Mouse (Mus musculus): ENCODE data around the gene D10Wsu102e.
"Not testable (repeated sequence)": the region's sequence is repeated elsewhere in the genome, so short reads cannot be mapped to it uniquely, and the experiment has no call there.

The D10Wsu102e gene

GRCm38 (mm10) chr10:83337159-83337951 lies 22.7 kb upstream of the D10Wsu102e start, which contains the start of gene Slc41a2:
Gene Slc41a2, minus strand, starts transcription at chr10:83337882.
- DNase-seq (ENCODE audit: low read depth, low spot score): peak; percentile 69
- no peaks in the 10 kb centered on the region for H3K27me3 ChIP-seq (ENCODE audit: control insufficient read depth, insufficient read depth, low read length, poor library complexity, severe bottlenecking)

GRCm38 (mm10) chr10:83337971-83338598 lies 21.9 kb upstream of the D10Wsu102e start:
- Histone ChIP-seq H3K36me3 (ENCODE audit: control insufficient read depth, insufficient read depth, low read length, poor library complexity, severe bottlenecking) (no peaks in the 10 kb centered on the region), H3K27me3 (ENCODE audit: control insufficient read depth, insufficient read depth, low read length, poor library complexity, severe bottlenecking) (no peaks in the 10 kb centered on the region)
- DNase-seq (ENCODE audit: low read depth, low spot score): no peak

More at GRCm38 (mm10) chr10:83337159-83337951, 22.7 kb upstream of the D10Wsu102e start, which contains the start of gene Slc41a2:
- H3K36me3 ChIP-seq (ENCODE audit: control insufficient read depth, insufficient read depth, low read length, poor library complexity, severe bottlenecking): no peaks in the 10 kb centered on the region

GRCm38 (mm10) chr10:83341226-83341625 lies 18.8 kb upstream of the D10Wsu102e start:
- no peaks in the 10 kb centered on the region for H3K36me3 ChIP-seq (ENCODE audit: control insufficient read depth, insufficient read depth, low read length, poor library complexity, severe bottlenecking)
- no peak for DNase-seq (ENCODE audit: low read depth, low spot score)
- H3K27me3 ChIP-seq (ENCODE audit: control insufficient read depth, insufficient read depth, low read length, poor library complexity, severe bottlenecking): no peaks in the 10 kb centered on the region

DNA sequence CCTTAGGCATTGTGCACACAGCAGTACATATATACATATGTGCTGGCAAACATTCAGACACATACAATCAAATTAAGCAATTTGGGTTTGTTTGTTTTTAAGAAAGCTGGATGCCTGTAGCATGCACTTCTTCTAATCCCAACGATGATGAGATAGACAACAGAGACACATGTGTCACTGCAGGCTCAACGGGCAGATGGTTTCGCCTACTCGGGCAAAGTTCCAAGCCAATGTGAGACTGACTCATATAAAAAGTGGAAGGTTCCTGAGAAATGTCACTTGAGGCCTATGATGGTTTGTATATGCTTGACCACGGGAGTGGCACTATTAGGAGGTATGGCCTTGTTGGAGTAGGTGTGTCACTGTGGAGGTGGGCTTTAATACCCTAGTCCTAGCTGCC lies 16.9 kb upstream of the D10Wsu102e start:
- no peak for DNase-seq (ENCODE audit: low read depth, low spot score)
- H3K36me3 ChIP-seq (ENCODE audit: control insufficient read depth, insufficient read depth, low read length, poor library complexity, severe bottlenecking): no peaks in the 10 kb centered on the region
- H3K27me3 ChIP-seq (ENCODE audit: control insufficient read depth, insufficient read depth, low read length, poor library complexity, severe bottlenecking): no peaks in the 10 kb centered on the region

GRCm38 (mm10) chr10:83343828-83344685 lies 16.0 kb upstream of the D10Wsu102e start:
- H3K36me3 ChIP-seq (ENCODE audit: control insufficient read depth, insufficient read depth, low read length, poor library complexity, severe bottlenecking): no peaks in the 10 kb centered on the region
- no peak for DNase-seq (ENCODE audit: low read depth, low spot score)
- H3K27me3 ChIP-seq (ENCODE audit: control insufficient read depth, insufficient read depth, low read length, poor library complexity, severe bottlenecking): no peaks in the 10 kb centered on the region

- Histone ChIP-seq H3K36me3 (ENCODE audit: control insufficient read depth, insufficient read depth, low read length, poor library complexity, severe bottlenecking) (no peaks in the 10 kb centered on the region), H3K27me3 (ENCODE audit: control insufficient read depth, insufficient read depth, low read length, poor library complexity, severe bottlenecking) (no peaks in the 10 kb centered on the region)
- DNase-seq (ENCODE audit: low read depth, low spot score): no peak
Measured at GRCm38 (mm10) chr10:83345693-83346358, 14.2 kb upstream of the D10Wsu102e start.

DNA sequence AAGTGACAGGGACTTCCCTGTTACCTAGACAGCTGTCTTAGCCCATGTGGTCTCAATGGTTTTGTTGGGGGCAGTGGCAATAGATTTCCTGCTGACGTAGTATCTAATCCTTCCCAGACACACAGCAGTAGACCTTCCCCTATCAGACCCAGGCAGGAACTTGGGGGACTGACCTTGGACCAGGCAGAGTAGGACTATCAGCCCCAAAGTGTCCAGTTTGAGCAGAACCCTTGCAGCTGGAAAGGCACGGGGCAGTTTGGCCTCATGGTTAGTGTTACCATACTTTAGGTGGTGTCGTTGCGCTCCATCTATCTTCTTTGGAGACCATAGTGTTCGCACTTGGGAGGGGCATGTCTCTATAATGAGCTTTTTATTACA lies 13.7 kb upstream of the D10Wsu102e start:
- no peaks in the 10 kb centered on the region for H3K36me3 ChIP-seq (ENCODE audit: control insufficient read depth, insufficient read depth, low read length, poor library complexity, severe bottlenecking)
- no peaks in the 10 kb centered on the region for H3K27me3 ChIP-seq (ENCODE audit: control insufficient read depth, insufficient read depth, low read length, poor library complexity, severe bottlenecking)
- no peak for DNase-seq (ENCODE audit: low read depth, low spot score)

GRCm38 (mm10) chr10:83347494-83347893 lies 12.5 kb upstream of the D10Wsu102e start:
- no peak for DNase-seq (ENCODE audit: low read depth, low spot score)

DNA sequence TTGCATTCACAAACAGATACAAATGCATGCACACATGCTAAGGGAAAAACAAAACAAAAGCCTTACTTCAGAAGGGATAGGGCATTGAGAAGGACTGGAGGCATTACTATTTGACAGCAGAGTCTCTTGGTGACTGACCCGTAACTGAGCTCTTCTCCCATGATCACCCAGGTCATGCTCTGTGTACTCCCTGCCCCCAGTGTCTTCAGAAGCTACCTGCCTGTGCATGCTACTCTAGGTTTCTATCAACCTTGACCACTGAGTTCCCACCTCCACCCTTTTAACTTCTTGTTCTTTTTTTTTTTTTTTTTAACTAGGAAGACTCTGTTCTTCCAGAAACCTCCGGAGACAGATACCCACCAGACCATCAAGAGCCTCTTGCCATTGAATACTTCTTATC lies 9.3 kb upstream of the D10Wsu102e start:
- Histone ChIP-seq H3K36me3 (ENCODE audit: control insufficient read depth, insufficient read depth, low read length, poor library complexity, severe bottlenecking) (no peaks in the 10 kb centered on the region), H3K27me3 (ENCODE audit: control insufficient read depth, insufficient read depth, low read length, poor library complexity, severe bottlenecking) (no peaks in the 10 kb centered on the region)
- no peak for DNase-seq (ENCODE audit: low read depth, low spot score)

More at GRCm38 (mm10) chr10:83347494-83347893, 12.5 kb upstream of the D10Wsu102e start:
- Histone ChIP-seq H3K27me3 (ENCODE audit: control insufficient read depth, insufficient read depth, low read length, poor library complexity, severe bottlenecking) (no peaks in the 10 kb centered on the region), H3K36me3 (ENCODE audit: control insufficient read depth, insufficient read depth, low read length, poor library complexity, severe bottlenecking) (no peaks in the 10 kb centered on the region)

GRCm38 (mm10) chr10:83351779-83352178 lies 8.2 kb upstream of the D10Wsu102e start:
- not testable (repeated sequence) for H3K27me3 ChIP-seq (ENCODE audit: control insufficient read depth, insufficient read depth, low read length, poor library complexity, severe bottlenecking); H3K36me3 ChIP-seq (ENCODE audit: control insufficient read depth, insufficient read depth, low read length, poor library complexity, severe bottlenecking); DNase-seq (ENCODE audit: low read depth, low spot score)

GRCm38 (mm10) chr10:83353680-83354332 lies 6.2 kb upstream of the D10Wsu102e start:
- DNase-seq (ENCODE audit: low read depth, low spot score): no peak
- Histone ChIP-seq H3K36me3 (ENCODE audit: control insufficient read depth, insufficient read depth, low read length, poor library complexity, severe bottlenecking) (no peaks in the 10 kb centered on the region), H3K27me3 (ENCODE audit: control insufficient read depth, insufficient read depth, low read length, poor library complexity, severe bottlenecking) (no peaks in the 10 kb centered on the region)

DNA sequence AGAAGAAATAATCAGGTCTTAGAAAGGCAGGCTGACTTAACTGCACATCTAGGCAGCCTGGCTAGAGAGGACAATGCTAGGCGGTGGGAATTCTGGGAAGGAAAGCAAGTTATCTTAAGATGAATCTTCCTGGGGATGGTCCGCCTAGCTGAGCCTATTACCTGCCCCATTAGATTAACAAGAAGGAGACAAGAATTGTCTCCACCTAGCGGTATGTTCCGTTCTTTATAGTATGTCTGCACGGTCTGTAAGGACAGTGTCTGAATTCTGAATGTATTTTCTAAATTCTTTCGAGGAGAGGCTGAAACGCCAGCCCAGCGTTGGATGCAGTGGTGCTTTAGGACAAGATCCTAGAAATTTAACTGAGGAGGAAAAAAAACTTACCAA lies 5.7 kb upstream of the D10Wsu102e start:
- no peaks in the 10 kb centered on the region for H3K36me3 ChIP-seq (ENCODE audit: control insufficient read depth, insufficient read depth, low read length, poor library complexity, severe bottlenecking)
- no peaks in the 10 kb centered on the region for H3K27me3 ChIP-seq (ENCODE audit: control insufficient read depth, insufficient read depth, low read length, poor library complexity, severe bottlenecking)
- peak; percentile 62 for DNase-seq (ENCODE audit: low read depth, low spot score)

DNA sequence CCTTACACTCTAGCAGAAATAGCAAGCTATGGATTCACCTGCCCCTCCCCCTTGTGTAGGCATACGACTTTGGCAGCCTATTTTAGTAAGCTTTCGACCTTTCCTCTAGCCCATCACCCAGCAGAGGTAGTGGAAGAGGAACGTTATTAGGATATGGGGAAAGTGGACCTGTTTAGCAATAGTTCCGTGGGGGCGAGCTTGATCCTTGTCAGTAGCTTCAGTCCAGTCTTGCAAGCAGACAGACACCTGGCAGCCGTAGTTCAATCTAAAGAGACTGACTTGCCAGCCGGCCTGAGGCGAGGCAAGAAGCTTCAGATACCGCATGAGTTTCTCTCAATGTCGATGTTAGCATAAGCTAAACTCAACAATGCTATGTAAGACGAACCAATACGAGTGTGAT lies 3.6 kb upstream of the D10Wsu102e start:
- DNase-seq (ENCODE audit: low read depth, low spot score): no peak

GRCm38 (mm10) chr10:83359451-83359850 lies 570 bp upstream of the D10Wsu102e start:
- no peak for DNase-seq (ENCODE audit: low read depth, low spot score)
- Histone ChIP-seq H3K27me3 (ENCODE audit: control insufficient read depth, insufficient read depth, low read length, poor library complexity, severe bottlenecking) (no peaks in the 10 kb centered on the region), H3K36me3 (ENCODE audit: control insufficient read depth, insufficient read depth, low read length, poor library complexity, severe bottlenecking) (peaks cover 6% of the 10 kb centered on the region)

More for the DNA sequence above, 3.6 kb upstream of the D10Wsu102e start:
- Histone ChIP-seq H3K27me3 (ENCODE audit: control insufficient read depth, insufficient read depth, low read length, poor library complexity, severe bottlenecking) (no peaks in the 10 kb centered on the region), H3K36me3 (ENCODE audit: control insufficient read depth, insufficient read depth, low read length, poor library complexity, severe bottlenecking) (no peaks in the 10 kb centered on the region)
